Mouse (Mus musculus): Measurements from ENCODE around the gene Tnni1. TPM values are rescaled to one million over a fixed set of nuclear protein-coding genes. Genes with fewer than 3 reads are reported as not detected.
A peak's percentile ranks its signal among the peaks of the same experiment; 100 is the strongest.

Gene Tnni1
- total RNA-seq, 2 experiments from 2014 or later: 310 to 354 TPM

DNA sequence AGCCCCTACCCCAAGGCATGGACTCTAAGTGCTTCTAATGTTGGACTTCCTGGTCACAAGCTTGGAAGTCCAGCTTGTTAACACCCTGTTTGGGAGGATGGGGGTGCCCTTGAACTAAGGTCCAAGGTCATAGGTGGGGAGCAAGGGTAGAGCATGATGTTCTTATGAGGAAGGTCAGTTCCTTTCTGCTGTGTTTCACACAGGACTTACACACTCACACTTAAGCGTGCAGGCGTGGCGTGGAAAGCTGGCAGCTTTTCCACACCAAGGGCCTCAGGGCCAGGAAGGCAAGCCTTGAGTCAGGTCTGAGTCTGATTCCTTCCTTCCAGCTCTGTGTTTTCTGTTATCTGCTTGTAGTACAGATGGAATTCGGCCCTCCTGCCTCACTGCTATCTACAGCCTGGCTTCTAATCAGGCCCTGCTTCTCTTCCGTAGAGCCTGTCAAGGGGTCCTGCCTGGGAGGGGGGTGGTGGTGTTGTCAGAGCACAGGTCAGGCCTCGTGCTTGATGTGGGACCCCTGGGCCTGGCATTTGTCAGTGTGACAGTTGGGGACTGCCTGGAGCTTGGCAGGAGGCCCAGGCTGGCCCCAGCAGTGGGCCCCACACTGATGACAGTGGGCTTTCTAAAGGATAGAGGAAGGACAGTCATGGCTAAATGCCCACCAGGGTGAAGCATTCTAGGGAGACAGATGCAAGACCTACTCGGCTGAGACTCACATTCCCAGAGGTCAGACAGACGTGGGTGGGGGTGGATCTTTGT is 21.1 kb downstream of the Tnni1 start:
- DNase-seq (ENCODE audit: low spot score): no peak

DNA sequence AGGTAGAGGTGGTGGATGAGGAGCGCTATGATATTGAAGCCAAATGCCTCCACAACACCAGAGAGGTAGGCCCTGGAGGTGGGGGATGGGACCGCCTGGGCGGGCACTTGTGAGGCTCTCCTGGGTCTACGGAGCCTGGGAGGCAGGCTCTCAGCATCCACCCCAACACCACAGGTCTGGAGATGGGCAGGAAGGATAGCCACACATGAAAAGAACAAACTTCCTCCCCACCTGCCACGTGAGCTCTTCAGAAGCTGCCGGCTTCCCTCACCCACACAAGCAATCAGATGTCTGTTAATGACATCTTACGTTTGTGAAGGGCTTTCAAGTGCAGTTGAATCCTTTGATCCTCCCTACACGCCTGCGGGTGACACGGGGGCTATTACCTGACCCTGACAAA is 28.3 kb downstream of the Tnni1 start:
- no peak for DNase-seq (ENCODE audit: low spot score)

DNA sequence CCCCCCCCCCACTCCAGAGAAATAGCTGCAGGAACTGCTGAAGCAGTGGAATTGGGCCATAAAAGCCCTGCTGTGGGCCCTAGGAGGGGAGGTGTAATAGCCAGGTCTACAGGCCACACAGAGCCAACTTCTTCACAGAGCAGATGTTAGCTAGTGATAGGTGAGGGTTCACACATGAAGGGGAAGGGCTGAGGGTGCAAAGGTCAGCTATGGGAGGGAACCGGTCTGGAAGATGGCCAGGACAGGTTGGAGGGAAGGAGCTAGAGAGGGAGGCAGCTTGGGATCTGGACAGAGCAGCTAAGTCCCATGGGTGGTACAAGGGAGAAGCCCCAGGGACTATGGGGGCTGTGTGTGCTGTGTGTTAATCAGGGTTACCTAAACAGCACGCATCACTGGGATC is 30.9 kb downstream of the Tnni1 start:
- DNase-seq (ENCODE audit: low spot score): no peak

DNA sequence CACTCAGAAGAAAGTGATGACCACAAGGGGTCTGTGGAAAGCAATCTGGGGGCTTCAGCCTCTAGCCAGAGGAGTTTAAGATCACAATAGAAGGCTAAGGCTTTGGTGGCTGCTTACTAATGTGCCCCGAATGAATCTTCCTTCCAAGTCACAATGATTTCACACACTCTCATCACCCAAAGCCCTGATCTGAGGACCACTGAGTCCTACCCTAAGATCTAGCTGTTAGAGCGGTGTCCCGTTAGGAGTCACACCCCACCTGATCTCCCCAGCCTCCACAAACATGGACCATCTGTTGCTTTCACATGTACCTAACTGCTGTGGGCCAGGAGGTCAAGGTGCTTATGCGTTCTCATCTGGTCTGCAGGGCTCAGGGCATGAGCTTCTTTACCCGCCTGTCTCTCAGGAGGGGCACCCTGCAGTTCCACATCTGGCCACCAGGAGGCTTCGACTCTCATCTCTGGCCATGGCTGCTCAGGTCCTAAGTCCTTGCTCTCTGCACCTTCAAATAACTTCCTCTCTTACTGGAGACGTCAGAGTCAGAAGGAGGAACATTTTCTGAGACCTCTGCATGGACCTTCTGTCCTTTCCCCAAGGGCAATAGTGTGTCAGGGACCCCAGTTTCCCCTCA is 31.9 kb downstream of the Tnni1 start:
- DNase-seq (ENCODE audit: low spot score): peak; percentile 74

DNA sequence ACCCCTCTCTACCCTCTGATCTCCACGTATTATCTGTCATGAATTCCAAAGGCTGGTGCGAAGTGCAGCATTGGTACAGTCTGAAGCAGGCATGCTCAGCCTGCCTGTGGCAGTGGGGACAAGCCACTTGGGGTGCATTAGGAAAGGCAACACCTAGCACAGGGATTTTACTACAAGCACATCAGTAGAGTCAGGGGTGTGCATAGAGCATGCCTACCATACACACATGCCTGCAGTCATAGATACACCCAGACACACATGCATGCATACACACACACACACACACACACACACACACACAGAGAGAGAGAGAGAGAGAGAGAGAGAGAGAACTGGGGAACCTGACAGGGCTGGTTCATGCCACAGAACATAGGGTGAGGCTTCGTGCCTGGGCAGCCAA is 33.0 kb downstream of the Tnni1 start:
- DNase-seq (ENCODE audit: low spot score): no peak

DNA sequence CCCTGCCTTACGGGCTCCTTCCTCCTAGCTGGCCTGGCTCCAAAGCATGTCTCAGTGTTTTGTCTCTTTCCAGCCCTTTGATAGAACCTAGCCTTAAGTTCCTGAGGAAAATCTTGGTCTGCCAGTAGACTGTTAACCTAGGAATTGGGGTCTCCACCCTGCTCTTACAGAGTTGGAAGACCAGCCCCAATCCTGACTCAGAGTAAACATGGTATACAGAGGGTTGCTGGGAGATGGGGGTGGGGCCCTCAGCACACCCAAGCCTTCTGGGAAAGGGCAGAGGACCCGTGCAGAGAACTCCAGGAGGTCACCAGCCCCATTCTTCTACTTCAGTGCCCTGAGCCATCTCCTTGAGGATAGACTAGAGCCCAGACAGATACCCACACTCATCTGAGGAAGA is 33.4 kb downstream of the Tnni1 start:
- no peak for DNase-seq (ENCODE audit: low spot score)

DNA sequence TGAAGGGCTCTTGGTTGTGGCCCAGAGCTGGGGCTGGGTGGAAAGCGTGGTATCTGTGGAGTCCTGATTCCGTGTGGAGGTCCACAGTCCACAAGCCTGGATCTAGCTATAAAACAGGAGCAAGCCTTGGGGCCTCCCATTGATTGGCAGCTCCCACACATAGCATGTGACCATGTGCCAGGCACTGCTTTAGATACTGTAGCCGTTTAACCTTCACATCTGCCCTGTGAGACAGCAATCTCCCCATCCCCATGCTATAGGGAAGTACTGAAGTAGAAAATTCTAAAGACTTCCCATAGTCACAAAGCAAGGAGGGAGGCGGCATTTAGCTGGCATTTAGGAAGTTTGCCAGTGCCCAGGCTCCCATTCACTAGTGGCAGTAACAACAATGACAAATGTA is 33.8 kb downstream of the Tnni1 start:
- DNase-seq (ENCODE audit: low spot score): no peak

DNA sequence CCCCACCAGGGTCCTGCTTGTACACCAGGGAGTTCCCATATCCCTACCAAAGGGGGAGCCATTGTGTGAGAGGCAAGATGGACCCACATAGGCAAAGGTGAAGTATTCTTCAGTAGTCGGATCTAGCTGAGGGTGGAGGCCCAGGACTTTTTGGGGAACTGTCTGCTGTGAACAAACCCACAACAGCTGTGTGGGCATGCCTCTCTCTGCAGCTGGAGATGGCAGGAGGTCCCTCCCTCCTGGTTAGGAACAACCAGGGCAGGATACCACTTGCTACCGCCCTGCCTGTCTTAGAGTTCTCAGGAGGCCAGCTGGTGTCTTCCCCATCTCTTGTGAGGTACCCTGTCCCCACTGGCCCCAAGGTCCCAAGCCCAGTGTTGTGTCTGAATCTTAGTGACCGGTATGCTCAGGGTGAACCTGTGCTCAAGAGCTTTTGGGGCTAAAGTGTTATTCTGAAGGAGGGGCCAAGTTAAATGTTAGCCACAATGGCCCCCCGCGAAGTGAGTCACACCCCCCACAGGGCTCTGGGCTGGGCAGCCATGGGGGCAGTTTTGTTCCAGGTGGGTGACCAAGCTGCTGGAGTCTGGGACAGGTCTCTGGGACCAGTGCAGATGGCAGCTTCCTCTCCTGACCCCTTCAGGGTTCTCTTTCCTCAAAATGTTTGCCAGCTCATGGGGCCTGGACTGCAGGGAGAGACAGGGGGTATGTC is 34.6 kb downstream of the Tnni1 start:
- DNase-seq (ENCODE audit: low spot score): no peak

DNA sequence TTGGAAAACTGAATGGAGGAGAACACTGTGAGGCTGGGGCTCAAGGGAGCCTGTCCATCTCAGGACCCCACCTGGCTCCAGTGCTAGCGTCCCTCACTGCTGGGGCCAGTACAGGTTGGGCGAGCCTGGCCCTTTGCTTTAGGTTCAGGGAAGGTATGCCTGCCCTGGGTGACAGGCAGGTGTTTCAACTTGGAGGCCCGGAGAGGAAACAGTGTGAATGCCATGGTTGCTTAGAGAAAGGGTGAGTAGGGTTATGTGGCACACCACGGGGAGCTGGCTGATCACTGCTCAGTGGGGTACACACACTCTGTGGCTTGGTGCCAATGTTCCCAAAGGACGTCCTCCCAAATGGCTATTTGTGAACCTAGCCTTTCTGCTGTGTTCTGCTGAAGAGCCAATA is 35.3 kb downstream of the Tnni1 start:
- DNase-seq (ENCODE audit: low spot score): no peak

DNA sequence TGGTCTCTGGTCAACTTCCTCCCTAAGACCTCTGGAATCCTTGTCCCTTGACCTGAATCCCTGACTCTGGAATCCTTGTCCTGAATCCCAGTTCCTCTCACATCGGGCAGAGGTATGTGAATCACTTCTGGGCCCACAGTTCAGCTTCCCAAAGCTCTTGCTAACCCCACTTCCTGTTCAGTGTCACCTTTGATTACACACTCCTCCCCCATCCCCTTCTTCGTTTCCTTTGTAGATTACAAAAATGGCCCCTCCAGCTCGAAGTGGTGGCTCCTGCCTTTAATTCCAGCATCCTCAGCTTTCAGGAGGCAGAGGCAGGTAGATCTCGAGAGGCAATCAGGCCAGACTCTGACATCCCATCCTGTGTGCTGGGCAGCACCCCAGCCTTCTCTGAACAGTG is 38.4 kb downstream of the Tnni1 start:
- DNase-seq (ENCODE audit: low spot score): no peak

DNA sequence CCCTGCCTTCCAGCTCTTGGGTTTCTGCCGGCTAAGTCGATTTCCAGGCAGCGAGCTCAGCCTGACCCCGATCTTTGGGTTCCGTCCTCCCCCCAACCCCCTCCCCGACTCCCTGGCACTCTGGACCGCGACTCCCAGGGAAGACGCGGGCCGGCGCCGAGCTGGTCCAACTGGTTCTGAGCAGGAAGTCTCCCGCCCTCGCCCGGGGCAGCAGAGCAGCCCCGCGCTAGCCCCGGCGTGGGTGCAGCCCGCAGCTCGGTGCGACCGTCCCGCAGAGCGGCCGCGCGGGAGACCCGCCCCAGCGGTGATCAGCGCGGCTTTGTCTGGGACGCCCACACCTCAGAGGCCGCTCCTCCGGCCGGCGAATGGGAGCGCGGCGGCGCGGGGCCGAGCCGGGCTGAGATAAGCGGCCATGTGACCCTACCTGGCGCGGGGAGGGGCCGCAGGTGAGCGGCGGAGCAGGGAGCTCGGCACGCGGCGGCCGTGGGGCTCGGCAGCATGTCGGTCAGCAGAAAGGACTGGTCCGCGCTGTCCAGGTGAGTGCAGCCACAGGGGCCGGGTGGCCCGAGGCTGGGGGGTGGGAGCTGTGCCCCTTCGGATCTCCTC is 39.4 kb downstream of the Tnni1 start, which contains the start of gene Lad1:
Lad1 (plus strand) TSS at position 118 of the 606 bp plus-strand sequence.
- no peak for DNase-seq (ENCODE audit: low spot score)

DNA sequence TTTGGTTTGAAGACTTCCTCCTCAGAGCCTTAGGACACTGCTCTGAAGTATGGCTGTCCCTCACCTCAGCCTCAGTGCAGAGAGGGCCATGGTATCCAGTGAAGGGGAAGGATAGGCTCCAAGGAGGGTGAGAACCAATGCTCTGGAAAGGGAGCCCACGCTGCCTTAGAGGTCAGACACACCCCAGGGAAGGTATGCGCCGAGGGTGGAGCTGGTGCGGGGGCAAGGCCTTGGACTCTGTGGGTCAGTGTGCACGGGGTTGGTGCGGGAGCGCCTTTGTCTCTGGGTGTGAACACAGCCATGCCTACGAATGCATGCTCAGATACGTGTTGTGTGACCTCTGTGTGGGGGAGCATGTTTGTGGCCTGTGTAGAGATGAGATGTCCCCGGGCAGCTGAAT is 40.8 kb downstream of the Tnni1 start:
- no peak for DNase-seq (ENCODE audit: low spot score)

DNA sequence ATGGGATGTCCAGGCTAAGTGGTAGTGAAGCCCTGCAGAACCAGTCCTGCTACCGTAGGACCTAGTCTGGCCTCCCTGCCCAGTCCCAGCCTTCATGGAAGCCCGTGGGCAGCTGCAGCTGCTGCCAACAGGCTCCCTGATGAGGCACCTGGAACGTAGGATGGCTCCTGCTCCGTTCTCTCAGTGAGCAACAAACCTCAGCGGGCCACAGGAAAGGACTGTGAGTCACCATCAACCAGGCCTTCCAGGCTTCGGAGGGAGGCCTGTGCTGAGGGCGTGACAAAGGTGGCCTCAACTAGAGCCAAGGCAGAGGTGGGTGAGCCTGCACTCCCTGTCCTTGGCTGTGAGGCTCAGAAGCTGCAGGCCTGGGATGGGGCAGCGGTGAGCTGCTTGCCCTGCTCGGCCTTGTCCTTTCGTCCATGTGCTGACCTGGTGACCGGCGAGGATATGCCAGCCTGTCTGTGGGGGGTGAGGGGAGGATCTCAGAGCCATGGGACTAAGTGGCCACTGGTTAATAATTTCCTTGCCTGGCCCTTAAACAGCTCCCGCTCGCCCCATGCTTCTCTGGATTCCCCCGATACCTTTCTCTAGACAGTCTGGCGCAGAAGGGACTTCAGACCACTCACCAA is 41.6 kb downstream of the Tnni1 start:
- DNase-seq (ENCODE audit: low spot score): no peak

DNA sequence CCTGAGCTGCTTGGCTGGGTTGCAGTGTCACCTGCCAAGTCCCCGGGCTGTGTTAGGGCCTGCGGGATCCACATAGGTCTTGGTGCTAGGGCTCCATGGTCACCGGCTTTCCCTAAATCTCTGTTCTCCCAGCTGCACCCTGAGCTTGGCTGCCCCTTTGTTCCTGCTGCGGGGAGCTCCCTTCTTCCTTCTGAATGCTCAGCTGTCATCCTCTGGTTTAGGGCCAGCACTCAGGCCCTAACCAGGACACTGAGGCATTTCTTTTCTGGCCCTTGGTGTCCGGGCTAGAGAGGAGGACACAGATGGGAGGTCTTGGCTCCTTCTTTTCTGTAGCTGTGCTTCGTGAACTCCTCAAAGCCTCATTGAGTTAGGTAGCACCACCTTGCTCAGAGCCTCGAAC is 42.5 kb downstream of the Tnni1 start:
- no peak for DNase-seq (ENCODE audit: low spot score)

DNA sequence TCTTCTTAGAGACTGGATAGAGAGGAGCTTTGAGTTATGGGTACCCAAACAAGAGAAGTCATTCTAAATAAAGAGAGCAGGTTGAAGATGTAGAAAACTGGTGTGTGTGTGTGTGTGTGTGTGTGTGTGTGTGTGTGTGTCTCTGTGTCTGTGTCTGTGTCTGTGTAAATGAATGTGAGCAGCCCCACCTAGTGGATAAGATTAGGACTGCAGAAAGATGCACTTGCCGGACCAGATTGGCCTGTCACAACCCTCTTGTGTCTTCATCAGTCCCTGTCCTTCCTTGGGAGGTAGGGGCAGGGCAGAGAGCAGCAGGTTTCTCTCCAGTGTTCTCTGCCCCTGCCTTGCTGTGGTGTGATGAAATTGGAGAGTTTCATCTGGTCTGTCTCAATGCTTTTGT is 49.7 kb downstream of the Tnni1 start:
- DNase-seq (ENCODE audit: low spot score): no peak

DNA sequence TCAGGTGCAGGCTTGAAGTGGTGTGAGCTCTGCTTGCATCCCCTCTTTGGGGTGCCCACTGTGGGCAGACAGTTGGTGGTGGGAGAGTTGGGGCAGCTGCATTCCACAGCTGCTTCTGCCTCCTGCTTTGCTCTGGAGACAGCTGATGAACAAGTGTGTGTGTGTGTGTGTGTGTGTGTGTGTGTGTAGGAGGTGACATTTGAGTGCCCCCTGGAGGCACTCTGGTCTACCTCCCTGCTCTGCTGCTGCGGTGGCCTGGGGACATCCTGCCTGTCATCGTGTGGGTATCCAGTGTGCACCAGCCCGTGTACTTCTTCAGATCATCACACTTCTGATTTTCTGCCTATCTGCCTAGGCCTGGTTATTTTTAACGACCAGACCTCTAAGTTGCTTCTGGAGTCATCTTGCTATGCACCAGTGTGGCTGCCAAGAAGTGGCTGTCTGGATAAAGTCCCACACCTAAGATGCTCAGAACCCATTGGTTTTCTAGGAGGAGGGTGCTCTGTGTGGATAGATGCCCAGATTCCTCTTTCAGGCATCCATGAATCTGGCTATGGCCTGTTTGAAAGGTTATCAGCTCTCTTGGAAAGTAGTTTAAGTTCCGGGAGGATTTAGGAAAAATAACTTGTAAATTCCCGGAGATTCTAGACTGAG is 55.1 kb downstream of the Tnni1 start:
- no peak for DNase-seq (ENCODE audit: low spot score)

DNA sequence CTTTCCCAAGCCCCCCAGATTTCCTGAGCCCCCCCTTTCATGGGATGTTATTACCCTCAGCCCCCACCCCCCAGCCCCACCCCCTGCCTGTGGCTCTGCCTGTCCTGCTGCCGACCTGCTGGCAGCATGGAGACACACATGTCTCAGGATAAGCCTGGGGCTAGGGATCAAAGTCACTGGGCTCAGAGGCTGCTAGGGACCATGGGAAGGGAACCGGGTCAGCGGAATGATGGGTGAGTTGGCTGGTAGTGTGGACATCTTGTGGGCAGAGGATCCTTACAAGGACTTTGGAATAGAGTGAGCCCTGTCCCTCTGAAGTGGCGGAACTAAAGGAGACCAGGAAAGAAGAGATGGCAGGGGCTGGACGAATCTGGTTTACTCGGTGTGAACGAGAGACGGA is 55.7 kb downstream of the Tnni1 start:
- DNase-seq (ENCODE audit: low spot score): no peak

DNA sequence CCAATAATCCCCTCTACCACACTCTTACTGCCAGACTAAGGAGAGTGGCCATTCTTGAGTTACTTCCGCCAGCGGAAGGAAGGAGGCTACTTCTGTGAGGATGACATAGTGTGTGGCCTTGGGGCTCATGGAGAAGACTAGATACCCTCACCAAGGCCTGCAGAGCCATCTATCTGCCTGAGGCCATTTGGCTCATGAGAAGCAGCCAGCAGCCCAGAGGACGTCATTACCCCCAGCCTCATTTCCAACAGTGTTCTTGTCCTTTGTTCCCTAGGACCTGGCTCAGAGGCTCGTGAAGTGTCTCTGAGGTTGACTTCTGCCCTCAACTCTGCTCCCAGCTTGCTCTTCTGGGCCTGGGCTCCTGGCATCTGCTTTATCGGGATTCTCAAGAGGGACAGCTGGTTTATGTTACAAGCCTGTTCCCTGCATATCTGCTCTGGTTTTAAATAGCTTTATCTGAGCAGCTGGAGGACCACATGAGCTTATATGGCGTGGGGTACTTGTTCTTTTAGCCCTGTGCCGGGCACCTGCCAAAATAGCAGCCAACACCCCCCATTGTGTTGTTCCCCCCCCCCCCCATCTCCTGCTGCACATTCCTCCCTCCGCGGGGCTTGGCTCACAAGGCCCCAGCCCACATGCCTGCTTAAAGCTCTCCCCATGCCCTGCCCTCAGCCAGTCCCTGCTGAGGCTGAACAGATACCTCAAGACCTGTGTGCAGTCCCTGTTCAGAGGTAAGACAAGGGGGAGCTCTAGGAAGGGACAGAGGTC is 56.7 kb downstream of the Tnni1 start, which contains the start of gene Tnnt2:
Tnnt2 (plus strand) TSS at position 639 of the 768 bp plus-strand sequence.
- DNase-seq (ENCODE audit: low spot score): no peak

DNA sequence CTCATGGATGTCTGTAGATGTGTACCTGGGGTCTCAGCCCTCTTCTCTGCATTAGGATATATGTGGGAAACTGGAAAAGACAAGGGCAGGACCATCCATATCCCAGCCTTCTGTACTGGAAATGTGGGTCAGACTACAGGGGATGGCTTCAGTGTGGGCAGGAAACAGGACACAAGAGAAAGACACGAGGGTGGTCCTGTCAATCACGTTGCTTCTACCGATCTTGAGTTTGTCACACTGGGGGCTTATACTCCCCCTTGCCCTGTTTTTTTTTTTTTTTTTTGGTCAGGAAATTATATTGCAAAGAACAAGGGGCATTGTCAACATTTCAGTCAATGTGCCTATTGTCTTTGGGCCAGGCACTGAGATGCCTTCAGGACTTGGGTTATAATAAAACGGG is 59.4 kb downstream of the Tnni1 start:
- DNase-seq (ENCODE audit: low spot score): no peak

DNA sequence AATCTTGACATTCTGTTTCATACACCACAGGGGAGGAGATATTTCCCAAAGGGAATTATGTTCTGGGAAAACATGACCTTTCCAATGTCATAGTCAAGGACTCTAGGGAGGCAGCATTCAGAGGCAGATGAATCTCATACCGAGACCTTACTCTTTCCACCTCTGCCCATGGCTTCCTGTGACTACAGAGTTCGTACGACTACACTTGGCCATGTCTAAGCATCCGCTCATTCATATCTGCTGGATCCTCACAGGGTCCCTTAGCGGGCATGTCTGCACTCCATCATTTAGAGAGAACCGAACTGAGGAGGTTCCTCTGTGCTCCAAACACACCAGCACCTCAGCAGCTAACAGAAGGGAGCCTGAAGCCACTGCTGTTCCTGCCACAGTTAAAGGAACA is 59.8 kb downstream of the Tnni1 start:
- no peak for DNase-seq (ENCODE audit: low spot score)
